Mouse (Mus musculus) embryo, embryonic 9.5 days (tissue): ENCODE data around the gene Ankrd22.
A peak's percentile ranks its signal among the peaks of the same experiment; 100 is the strongest.
"Not testable (repeated sequence)": the region's sequence is repeated elsewhere in the genome, so short reads cannot be mapped to it uniquely, and the experiment has no call there.

Experiments used
- DNase-seq: peaks from one replicate; pipeline ENCODE4 v3.0.0-alpha.2; 2017; ENCODE audit errors: extremely low spot score

The Ankrd22 gene

GRCm38 (mm10) chr19:34165891-34166290 is at the start of gene Ankrd22:
TSS of gene Ankrd22 (minus strand) at chr19:34166053.
- no peak for DNase-seq

- DNase-seq: no peak
Measured at GRCm38 (mm10) chr19:34214136-34214535, 48.3 kb upstream of the Ankrd22 start.

DNA sequence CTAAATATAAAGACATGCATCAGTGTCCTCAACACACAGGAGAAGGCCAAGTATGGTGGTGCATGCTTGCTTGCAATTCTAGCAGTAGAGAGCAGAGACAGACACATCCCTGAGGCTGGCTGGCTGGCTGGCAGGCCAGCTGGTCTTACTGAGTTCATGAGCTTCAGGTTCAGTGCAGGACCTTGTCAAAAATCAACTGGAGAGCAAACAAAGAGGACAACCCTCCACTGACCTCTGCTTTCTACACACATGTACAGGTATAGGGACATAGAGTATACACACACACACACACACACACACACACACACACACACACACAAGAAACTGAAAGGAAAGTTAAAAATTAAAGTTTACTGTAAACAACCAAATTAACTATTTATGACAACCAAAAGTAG is 47.4 kb upstream of the Ankrd22 start:
- no peak for DNase-seq

GRCm38 (mm10) chr19:34212489-34213250 is 46.8 kb upstream of the Ankrd22 start:
- no peak for DNase-seq

GRCm38 (mm10) chr19:34210841-34211240 is 45.0 kb upstream of the Ankrd22 start:
- DNase-seq: no peak

- DNase-seq: no peak
Measured at GRCm38 (mm10) chr19:34209930-34210581, 44.2 kb upstream of the Ankrd22 start.

GRCm38 (mm10) chr19:34209031-34209430 is 43.2 kb upstream of the Ankrd22 start:
- DNase-seq: no peak

DNA sequence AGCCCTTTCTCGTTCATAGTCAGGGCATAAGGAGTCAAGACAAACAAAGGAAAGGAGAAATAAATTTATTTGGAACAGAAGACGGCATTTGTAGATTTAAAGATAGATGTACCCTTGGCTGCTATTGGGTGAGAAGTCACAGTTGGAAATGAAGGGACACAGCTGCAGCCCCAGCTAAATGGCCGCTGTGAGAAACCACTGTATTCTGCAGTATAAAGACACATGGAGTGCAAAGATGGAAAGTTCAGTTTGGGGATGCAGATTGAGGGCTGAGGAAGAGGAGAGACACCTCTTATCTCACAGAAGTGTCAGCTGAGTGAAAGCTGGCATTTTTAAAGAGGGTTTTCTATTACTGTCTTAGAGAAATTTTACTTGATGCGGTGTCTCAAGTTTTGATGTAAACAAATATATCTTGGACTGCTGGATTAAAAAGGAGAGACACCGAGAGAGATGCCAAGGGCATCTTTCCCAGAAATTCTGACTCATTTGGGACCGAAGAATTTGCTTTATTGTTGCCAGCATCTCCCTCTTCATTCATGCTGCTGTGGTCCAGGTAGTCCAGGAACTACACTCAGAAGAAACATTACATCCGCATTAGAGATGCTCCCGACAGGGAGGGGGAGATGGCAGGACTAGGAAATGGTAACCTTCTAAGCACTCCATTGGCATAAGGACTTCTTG is 41.0 kb upstream of the Ankrd22 start:
- no peak for DNase-seq

DNA sequence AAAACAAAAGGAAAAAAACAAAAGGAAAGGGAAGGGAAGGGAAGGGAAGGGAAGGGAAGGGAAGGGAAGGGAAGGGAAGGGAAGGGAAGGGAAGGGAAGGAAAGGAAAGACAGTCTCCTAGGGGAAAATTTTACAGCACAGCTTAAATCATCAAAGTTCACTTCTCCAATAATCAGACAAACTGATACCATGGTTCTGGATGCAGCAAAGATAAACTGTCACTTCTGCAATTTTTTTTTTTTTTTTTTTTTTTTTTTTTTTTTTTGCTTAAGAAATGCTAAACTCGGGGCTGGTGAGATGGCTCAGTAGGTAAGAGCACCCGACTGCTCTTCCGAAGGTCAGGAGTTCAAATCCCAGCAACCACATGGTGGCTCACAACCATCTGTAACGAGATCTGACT is 40.3 kb upstream of the Ankrd22 start:
- not testable (repeated sequence) for DNase-seq

DNA sequence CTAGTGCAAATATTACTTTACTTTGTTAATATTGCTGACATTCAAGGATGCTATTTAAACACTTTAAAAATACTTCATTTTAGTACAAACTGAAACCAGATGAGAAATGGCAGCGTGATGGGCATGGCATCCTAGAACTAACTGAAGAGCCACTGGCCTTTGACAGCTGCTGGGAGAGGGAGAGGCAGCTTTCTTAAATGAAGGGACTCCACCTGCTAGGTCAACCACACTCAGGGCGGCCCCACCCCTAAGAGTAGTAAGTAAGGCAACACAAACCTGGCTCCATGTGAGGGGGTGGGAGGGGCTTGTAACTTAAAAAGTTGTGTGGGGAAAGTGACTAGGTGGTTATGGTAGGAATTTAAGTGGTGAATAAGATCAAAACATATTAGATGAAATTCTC is 36.8 kb upstream of the Ankrd22 start:
- DNase-seq: no peak

DNA sequence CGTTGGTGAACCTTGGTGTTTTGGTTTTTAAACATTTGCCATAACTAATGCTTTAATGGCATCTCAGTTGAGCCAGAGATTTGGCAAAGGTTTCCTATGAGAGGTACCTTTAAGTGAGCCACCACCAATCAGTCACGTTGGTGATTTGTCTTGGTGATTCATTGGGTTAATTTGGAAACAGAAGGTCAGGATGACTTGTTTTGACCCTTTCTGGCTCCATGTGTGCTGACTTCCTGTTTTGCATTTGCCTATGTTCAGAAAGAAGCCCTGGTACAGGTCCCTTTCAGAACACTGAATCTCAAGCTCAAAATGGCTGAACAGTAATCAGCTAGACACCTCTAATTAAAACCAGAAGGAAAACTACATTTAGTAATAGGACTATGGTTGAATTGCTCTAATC is 33.6 kb upstream of the Ankrd22 start:
- no peak for DNase-seq

GRCm38 (mm10) chr19:34198901-34199300 is 33.0 kb upstream of the Ankrd22 start:
- DNase-seq: no peak

GRCm38 (mm10) chr19:34198066-34198465 is 32.2 kb upstream of the Ankrd22 start:
- no peak for DNase-seq

DNA sequence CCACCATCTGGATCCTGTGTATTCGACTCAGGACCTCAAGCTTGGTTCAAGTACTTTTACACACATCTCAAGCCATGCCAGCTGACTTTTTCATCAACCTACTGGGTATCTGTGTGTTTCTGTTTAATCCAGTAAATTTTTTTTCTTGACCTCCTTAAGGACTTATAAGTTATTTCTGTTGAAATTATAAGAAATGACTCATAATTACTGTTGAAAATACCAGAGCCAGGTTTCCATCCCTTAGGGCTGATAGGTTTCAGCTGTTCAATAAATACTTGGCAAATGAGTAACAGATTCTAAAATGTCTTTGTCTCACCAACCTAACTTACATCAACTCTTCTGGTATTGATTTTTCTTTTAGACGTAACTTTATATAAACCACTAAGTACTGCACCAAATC is 29.2 kb upstream of the Ankrd22 start:
- no peak for DNase-seq

GRCm38 (mm10) chr19:34194132-34194745 is 28.4 kb upstream of the Ankrd22 start:
- no peak for DNase-seq

- DNase-seq: no peak
Measured at GRCm38 (mm10) chr19:34193683-34194082, 27.8 kb upstream of the Ankrd22 start.

DNA sequence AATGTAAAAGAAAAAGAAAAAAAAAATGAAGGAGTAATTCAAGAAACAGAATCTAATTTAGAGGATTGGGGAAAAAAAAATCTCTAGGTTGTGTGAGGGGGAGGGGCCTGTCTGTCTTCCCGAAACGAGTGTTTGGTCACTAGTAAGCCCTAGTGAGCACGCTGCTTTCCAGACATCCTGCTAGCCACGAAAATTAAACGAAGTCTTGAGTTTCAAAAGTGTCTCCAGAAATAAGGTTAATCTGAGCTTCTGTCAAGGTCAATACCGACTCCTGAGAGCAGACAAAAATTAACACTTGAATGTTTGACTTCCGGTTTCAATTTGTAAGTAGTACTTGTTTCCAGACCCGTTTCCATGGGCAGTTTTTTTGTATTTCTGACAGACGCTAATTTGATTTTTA is 27.3 kb upstream of the Ankrd22 start:
- peak; percentile 28 for DNase-seq

DNA sequence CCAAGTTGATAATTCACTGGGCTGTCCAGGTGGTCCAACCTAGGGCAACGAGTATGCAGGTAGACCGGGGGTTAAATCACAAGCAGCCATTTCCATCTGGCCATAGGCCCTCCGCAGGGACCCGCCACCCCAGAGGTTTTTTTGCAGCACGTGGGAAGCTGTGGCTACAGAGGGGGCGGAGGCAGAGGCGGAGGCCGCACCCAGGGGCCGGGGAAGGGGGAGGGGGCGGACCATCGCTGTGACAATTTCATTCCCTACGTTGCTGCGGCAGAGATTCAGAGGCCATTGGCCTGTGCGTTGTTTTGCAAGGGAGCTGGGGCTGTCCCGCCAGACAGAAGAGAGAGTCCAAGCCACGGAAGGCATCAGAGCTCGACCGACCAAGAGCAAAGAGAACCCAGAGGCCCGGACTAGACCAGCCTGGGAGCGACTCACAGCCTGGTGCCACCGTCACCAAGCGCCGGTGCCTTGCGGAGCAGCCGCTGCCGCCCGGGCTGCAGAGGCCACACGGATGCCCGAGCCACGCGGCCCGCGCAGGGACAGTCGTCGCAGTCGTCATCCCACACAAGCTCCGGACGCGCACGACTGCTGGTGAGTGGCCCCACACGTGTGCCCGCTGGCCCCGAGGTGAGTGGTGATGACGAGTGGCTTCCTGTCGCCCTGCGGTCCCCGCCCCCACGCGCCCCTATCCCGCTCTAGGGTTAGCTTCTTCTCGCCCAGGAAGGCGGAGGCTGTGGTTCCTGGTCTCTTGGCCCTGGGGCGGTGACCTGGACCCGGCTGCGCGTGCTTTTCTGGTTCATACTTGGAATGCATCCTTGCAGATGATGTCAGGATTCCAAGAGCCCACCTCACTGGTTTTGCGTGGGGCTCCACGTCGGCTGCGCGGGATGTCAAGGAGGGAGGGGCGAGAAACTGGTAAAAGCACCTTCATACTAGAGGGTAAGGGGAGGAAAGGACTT is 26.4 kb upstream of the Ankrd22 start, which contains the start of gene Stambpl1:
TSS of gene Stambpl1 (plus strand) at position 222 of the 956 bp plus-strand sequence.
- peak; percentile 73 for DNase-seq

GRCm38 (mm10) chr19:34191645-34192007 is 25.8 kb upstream of the Ankrd22 start:
- no peak for DNase-seq

- DNase-seq: no peak
Measured at GRCm38 (mm10) chr19:34186845-34187244, 21.0 kb upstream of the Ankrd22 start.

DNA sequence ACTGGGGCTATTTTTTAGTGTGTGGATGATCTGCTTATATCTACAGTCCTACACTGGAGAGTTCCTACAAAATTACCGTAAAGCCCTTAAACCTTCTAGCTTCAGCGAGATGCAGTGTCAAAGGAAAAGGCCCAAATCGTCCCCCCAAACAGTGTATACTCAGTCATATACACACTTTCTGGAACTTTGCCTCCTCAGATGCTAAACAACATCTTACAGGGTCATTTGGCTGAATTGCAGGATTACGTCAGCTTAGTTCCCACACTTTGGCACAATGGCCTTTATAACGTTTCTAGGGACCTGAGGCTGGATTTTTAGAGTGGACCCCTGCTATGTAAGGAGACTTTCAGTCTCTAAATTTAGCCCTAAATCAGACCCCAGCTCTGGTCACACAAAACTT is 16.6 kb upstream of the Ankrd22 start:
- no peak for DNase-seq
